ENCODE assay signal across 7 mouse cellular contexts in the genomic region with DNA sequence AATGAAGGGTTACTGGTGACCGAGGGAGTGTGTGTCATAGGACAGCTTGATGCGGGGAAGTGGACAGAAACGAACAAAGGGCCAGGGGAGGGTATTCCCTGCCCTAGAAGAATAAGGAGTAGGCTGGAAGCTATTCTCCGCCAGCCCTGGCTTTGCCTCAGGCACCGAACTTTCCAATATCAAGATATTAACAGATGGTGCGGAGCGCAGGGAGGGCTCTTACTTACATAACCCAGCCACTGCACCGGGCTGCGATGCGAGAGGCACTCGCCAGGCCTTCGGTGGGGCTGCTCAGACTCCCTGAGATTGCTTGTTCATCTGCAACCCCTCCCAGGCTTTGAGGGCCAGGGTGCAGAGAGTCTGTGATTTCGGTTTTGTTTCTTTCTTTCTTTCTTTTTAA. TPM values are rescaled to one million over a fixed set of nuclear protein-coding genes. Genes with fewer than 3 reads are reported as not detected.
A peak's percentile ranks its signal among the peaks of the same experiment; 100 is the strongest.
DNase-seq lines count a peak whose midpoint lies in the region; ATAC-seq lines count a peak whose summit lies in the region.

No protein-coding gene starts in this region.

- no peak overlapping the region; the same call in 1 of the 2 replicates for H3K4me3 ChIP-seq in embryonic facial prominence, embryonic 11.5 days (ENCODE audit: low read depth, low read length)
- no peak overlapping the region for H3K4me3 ChIP-seq in hindbrain, embryonic 14.5 days (replicated peaks; ENCODE audit: low read length)
- H3K4me3 ChIP-seq in midbrain, embryonic 13.5 days (replicated peaks), result no peak overlapping the region; the same call in 1 of the 2 replicates

- WGBS in embryonic facial prominence, embryonic 11.5 days, result under 1% methylated on average over 13 of the region's 13 CpGs
- 2% methylated on average over 13 of the region's 13 CpGs for WGBS in hindbrain, embryonic 14.5 days
- WGBS in midbrain, embryonic 13.5 days, result 2% methylated on average over 13 of the region's 13 CpGs

- H3K9me3 ChIP-seq in embryonic facial prominence, embryonic 11.5 days (replicated peaks; ENCODE audit: control insufficient read depth, low read length), result no peaks in the 10 kb centered on the region
- no peaks in the 10 kb centered on the region for H3K9me3 ChIP-seq in hindbrain, embryonic 14.5 days (ENCODE audit: control insufficient read depth, low read length)
- no peaks in the 10 kb centered on the region for H3K9me3 ChIP-seq in midbrain, embryonic 13.5 days

- no peaks in the 10 kb centered on the region for H3K36me3 ChIP-seq in embryonic facial prominence, embryonic 11.5 days (replicated peaks; ENCODE audit: control insufficient read depth, insufficient read depth, low read depth, low read length)
- no peaks in the 10 kb centered on the region for H3K36me3 ChIP-seq in hindbrain, embryonic 14.5 days (replicated peaks; ENCODE audit: control insufficient read depth, insufficient read depth)
- H3K36me3 ChIP-seq in midbrain, embryonic 13.5 days, result no peaks in the 10 kb centered on the region

- H3K4me2 ChIP-seq in embryonic facial prominence, embryonic 11.5 days (ENCODE audit: low read depth, low read length), result no peak overlapping the region
- peak overlapping the region; percentile 75; the same call in 1 of the 2 replicates for H3K4me2 ChIP-seq in hindbrain, embryonic 14.5 days (replicated peaks)
- H3K4me2 ChIP-seq in midbrain, embryonic 13.5 days (replicated peaks), result peak overlapping the region; percentile 93

- H3K27ac ChIP-seq in embryonic facial prominence, embryonic 11.5 days (replicated peaks; ENCODE audit: low read depth, low read length), result no peak overlapping the region
- no peak overlapping the region for H3K27ac ChIP-seq in hindbrain, embryonic 14.5 days
- no peak overlapping the region for H3K27ac ChIP-seq in midbrain, embryonic 13.5 days

- H3K9ac ChIP-seq in embryonic facial prominence, embryonic 11.5 days (replicated peaks; ENCODE audit: low read length), result no peak overlapping the region
- H3K9ac ChIP-seq in hindbrain, embryonic 14.5 days, result no peak overlapping the region
- H3K9ac ChIP-seq in midbrain, embryonic 13.5 days (replicated peaks), result no peak overlapping the region

- peaks cover 17% of the 10 kb centered on the region for H3K4me1 ChIP-seq in embryonic facial prominence, embryonic 11.5 days (ENCODE audit: control insufficient read depth, insufficient read depth, low read length)
- peaks cover 12% of the 10 kb centered on the region for H3K4me1 ChIP-seq in hindbrain, embryonic 14.5 days (replicated peaks; ENCODE audit: control insufficient read depth, insufficient read depth, low read length)
- peaks cover 47% of the 10 kb centered on the region for H3K4me1 ChIP-seq in midbrain, embryonic 13.5 days (replicated peaks)

- peak; percentile 5 for DNase-seq in urinary bladder, postnatal 14 days (ENCODE audit: low spot score)
- DNase-seq in urinary bladder, postnatal 25 days (ENCODE audit: low spot score), result no peak
- DNase-seq in embryonic facial prominence, embryonic 11.5 days (ENCODE audit: low spot score), result peak; percentile 68
- peak; percentile 53 for DNase-seq in hindbrain, embryonic 14.5 days (ENCODE audit: low spot score)
- no peak for DNase-seq in natural killer cell, adult 2 months (ENCODE audit: low spot score in 2 of 2)
- no peak for DNase-seq in left cerebral cortex, adult 9 months (ENCODE audit: low spot score in 2 of 2)

- ATAC-seq in embryonic facial prominence, embryonic 11.5 days (replicated peaks; ENCODE audit: insufficient number of reproducible peaks, low FRiP score, low TSS enrichment, low read depth), result no peak
- no peak for ATAC-seq in hindbrain, embryonic 14.5 days (ENCODE audit: low FRiP score)
- ATAC-seq in midbrain, embryonic 13.5 days, result no peak

- H3K27me3 ChIP-seq in embryonic facial prominence, embryonic 11.5 days (ENCODE audit: control insufficient read depth, insufficient read depth, low read length), result peaks cover 45% of the 10 kb centered on the region
- peaks cover 52% of the 10 kb centered on the region for H3K27me3 ChIP-seq in hindbrain, embryonic 14.5 days (ENCODE audit: control insufficient read depth, insufficient read depth, low read length)
- peaks cover 67% of the 10 kb centered on the region for H3K27me3 ChIP-seq in midbrain, embryonic 13.5 days

RNA-seq across cellular contexts. Expression of a gene that starts 3.7 kb away (rescaled TPM):
- 1.9 and 3.2 TPM in 2 replicates for polyA plus RNA-seq in embryonic facial prominence, embryonic 11.5 days (2014; fragmentation: Nextera tagmentation; extraction: Ambion mirVana)
- 9.6 and 9.7 TPM in 2 replicates for polyA plus RNA-seq in hindbrain, embryonic 14.5 days (2014; fragmentation: Nextera tagmentation; extraction: Ambion mirVana)
- polyA plus RNA-seq in midbrain, embryonic 13.5 days (2015; fragmentation: Nextera tagmentation; extraction: Ambion mirVana), result 9.7 and 12.1 TPM in 2 replicates

Comparison
In these comparisons a context has a peak if more than half of its experiments do, and no peak if none do; other contexts are left out.
1. DNase-seq: peak in urinary bladder, postnatal 14 days (single experiment), embryonic facial prominence, embryonic 11.5 days (single experiment) and hindbrain, embryonic 14.5 days (single experiment); none in urinary bladder, postnatal 25 days (single experiment), natural killer cell, adult 2 months (0 of 2) and left cerebral cortex, adult 9 months (0 of 2).